Mouse (Mus musculus): ENCODE data around the gene Npy5r. TPM values are rescaled to one million over a fixed set of nuclear protein-coding genes. Genes with fewer than 3 reads are reported as not detected.

The Npy5r gene
- total RNA-seq (2018; cell fraction: chromatin; rRNA removed), result not detected
- total RNA-seq (2018; cell fraction: cytosol; rRNA removed), result not detected
- total RNA-seq (2018; cell fraction: nucleus; rRNA removed), result not detected
- not detected in 3 replicates for polyA plus RNA-seq (2018)

DNA sequence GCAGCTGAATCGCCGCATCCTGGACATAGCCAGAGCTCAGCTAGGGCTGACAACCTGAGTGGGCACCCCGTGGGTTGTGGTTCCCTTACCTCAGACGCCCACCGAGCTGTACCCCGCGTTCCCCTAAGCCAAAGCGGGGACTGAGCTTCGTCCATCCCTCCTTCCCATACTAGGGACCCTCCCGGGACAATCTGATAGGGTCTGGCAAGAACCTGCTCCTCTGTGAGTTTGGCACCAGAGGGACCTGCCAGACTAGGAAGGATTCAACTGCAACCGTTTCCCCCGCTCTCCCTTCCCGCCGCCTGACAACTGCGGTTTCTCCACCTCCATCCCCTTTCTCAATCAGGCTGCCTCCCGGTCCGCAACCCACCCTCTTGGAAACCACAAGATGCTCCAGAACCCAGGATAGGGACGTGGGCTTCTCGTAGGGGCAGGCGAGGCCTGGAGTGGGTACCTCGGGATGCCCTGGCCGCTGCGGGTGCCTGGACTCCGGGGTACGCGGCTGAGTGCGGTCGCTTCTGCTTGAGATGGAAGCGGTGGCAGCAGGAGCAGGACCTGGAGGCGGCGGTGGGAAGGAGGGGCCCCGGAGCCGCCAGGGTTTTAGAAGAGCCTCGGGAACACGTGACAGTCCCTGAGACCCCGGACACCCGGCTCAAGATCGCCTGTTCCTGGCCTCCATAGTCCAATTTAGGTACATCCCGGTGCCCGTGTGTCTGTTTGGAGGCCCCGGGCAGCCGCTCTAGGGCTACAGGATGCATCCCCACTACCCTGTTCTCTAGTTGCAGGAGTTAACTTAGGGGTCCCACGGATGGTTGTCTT is at the start of gene Npy5r:
Gene Npy5r (minus strand): TSS at position 618 of the 819 bp plus-strand sequence.
- Histone ChIP-seq H3K4me3 (ENCODE audit: inconsistent target) (no peak within 1 kb of the TSS), H3K79me2 (ENCODE audit: inconsistent target) (no peaks in the 10 kb centered on the region), H3K36me3 (ENCODE audit: inconsistent target) (no peaks in the 10 kb centered on the region), H3K27ac (no peak within 1 kb of the TSS)
- WGBS (ENCODE audit: missing documents), result 7% methylated on average over 43 of the region's 43 CpGs

DNA sequence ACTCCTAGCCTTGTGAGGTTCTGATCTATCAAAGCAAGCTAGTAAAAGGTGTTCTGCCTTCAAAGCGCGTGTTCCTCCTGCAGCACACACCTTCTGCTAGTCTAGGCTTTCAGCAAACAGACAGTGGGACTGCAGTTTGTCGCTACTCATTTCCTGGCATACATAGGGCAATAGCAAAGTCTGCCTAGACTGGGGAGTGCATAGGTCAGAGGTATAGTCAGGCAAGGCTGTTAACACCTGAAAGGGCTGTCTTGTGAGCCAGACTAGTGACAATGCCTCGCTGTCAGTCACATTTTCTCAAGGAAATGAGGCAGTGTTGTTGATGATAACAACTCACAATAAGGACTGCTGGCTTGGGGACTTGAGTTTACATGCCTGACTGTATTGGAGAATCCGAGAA is 44.0 kb upstream of the Npy5r start:
- no peak overlapping the region for H3K4me3 ChIP-seq (ENCODE audit: inconsistent target)
- WGBS (ENCODE audit: missing documents), result 48% methylated on average over 5 of the region's 5 CpGs
- no peaks in the 10 kb centered on the region for H3K79me2 ChIP-seq (ENCODE audit: inconsistent target)
- H3K27ac ChIP-seq, result no peak overlapping the region
- no peaks in the 10 kb centered on the region for H3K36me3 ChIP-seq (ENCODE audit: inconsistent target)

DNA sequence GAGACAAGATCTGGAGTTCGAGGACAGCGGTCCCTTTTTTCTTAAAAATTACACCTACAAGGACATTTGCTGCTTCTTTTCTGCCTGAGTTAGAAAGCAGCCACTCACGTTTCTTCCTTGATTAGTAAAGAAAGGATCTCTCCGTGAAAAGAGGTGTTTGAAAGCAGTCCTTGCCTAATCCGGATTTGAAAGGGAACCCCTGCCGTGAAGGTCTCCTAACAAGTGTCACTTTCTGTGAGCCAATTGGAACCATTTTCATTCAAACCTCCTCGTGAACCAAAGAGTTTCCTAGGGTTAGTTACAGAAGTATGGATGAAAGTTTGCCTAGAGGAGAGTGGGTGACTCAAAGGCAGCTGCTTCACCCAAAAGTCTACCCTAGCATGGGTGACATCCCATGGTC is 41.5 kb upstream of the Npy5r start:
- H3K36me3 ChIP-seq (ENCODE audit: inconsistent target), result no peaks in the 10 kb centered on the region
- 61% methylated on average over 7 of the region's 7 CpGs for WGBS (ENCODE audit: missing documents)
- no peak overlapping the region for H3K27ac ChIP-seq
- no peaks in the 10 kb centered on the region for H3K79me2 ChIP-seq (ENCODE audit: inconsistent target)
- H3K4me3 ChIP-seq (ENCODE audit: inconsistent target), result no peak overlapping the region

DNA sequence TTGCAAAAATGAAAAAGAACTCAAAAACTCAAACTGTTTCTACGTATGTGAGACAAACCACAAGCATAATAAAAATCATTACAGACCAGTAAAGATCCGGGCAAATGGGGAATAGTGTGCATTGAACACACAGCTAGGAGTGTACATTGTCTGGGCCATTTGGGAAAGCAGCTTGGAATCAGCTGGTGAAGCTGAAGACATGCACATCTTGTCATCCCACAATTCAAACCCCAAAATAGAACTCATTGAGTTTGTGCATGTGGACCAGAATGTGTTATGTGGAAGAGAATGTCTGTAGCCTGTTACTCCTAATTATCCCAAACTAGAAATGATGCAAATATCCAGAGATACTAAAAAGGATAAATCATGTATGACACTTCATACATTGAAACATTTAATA is 34.9 kb upstream of the Npy5r start:
- Histone ChIP-seq H3K27ac (no peak overlapping the region), H3K4me3 (ENCODE audit: inconsistent target) (no peak overlapping the region), H3K79me2 (ENCODE audit: inconsistent target) (no peaks in the 10 kb centered on the region), H3K36me3 (ENCODE audit: inconsistent target) (no peaks in the 10 kb centered on the region)
- WGBS (ENCODE audit: missing documents), result 76% methylated on average over 2 of the region's 2 CpGs

DNA sequence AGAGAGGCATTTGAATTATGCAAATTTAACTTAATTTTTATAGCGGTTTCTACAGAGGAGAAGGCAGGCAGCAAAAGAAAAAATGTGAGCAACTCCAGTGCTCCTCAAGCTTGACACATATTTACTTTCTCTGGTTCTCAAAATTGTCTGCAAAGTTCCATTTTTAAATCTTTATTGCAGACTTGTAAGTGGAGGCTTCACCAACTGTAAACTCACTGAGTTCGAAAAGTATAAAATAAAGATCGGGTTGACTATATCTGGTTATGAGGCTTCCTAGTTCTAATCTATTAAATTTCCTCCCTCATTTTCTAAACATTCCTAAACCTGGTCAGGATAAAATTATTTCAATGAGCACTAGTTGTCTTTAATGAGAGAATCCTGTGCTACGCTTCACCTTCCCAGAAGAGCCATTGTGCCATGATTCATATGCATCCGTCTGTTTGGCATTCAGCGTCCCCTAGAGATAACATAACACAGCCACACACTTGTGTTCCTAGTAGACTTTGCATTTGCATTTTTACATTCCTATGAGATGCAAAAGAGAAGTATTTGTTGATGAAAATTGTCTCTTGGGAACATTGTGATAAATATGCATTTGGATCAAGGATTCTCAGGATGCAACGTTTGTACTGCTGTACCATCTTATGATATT is 26.5 kb upstream of the Npy5r start:
- H3K4me3 ChIP-seq (ENCODE audit: inconsistent target), result no peak overlapping the region
- 92% methylated on average over 7 of the region's 7 CpGs for WGBS (ENCODE audit: missing documents)
- H3K36me3 ChIP-seq (ENCODE audit: inconsistent target), result no peaks in the 10 kb centered on the region
- H3K79me2 ChIP-seq (ENCODE audit: inconsistent target), result no peaks in the 10 kb centered on the region
- H3K27ac ChIP-seq, result no peak overlapping the region

DNA sequence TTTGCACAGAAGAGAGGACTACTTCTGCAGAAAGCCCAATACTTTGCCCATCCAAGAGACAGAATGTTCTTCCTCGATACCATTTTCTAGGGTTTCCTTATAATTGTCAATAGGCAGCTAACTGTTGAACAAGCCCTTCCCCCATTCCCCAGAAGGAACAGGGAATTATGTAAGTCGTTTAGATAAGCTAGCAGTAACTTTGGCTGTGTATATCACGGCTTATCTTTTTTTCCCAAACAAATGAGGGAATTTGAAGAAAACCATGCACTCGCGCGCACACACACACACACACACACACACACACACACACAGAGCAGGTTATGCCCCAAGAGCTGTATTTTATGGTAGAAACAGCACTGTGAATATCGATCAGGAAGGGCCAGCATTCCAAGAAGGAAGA is 10.9 kb upstream of the Npy5r start:
- WGBS (ENCODE audit: missing documents), result 46% methylated on average over 4 of the region's 7 CpGs

DNA sequence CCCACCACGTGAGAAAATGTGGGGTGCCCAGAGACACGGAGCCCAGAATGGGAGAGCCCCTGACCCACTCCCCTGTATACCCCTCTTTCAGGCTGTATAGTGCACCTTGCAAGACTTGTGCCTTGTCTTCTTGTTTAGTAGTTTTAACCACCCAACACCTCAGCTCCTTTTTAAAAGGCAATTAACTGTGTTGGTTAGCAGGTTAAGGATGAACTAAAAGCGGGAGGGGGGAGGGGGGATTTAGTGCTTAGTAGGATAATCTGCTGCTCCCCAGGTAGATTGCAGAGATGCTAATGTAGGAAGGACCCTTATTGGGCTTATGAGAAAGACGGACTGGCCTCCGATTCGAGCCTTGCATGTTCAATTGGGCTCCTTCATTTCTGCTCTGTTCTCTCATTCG is 10.1 kb upstream of the Npy5r start:
- H3K36me3 ChIP-seq (ENCODE audit: inconsistent target), result no peaks in the 10 kb centered on the region
- no peaks in the 10 kb centered on the region for H3K79me2 ChIP-seq (ENCODE audit: inconsistent target)
- H3K27ac ChIP-seq, result no peak overlapping the region
- 10% methylated on average over 7 of the region's 7 CpGs for WGBS (ENCODE audit: missing documents)
- H3K4me3 ChIP-seq (ENCODE audit: inconsistent target), result no peak overlapping the region

More for the DNA sequence above, 10.9 kb upstream of the Npy5r start:
- H3K27ac ChIP-seq, result no peak overlapping the region
- no peaks in the 10 kb centered on the region for H3K79me2 ChIP-seq (ENCODE audit: inconsistent target)
- no peak overlapping the region for H3K4me3 ChIP-seq (ENCODE audit: inconsistent target)
- no peaks in the 10 kb centered on the region for H3K36me3 ChIP-seq (ENCODE audit: inconsistent target)

DNA sequence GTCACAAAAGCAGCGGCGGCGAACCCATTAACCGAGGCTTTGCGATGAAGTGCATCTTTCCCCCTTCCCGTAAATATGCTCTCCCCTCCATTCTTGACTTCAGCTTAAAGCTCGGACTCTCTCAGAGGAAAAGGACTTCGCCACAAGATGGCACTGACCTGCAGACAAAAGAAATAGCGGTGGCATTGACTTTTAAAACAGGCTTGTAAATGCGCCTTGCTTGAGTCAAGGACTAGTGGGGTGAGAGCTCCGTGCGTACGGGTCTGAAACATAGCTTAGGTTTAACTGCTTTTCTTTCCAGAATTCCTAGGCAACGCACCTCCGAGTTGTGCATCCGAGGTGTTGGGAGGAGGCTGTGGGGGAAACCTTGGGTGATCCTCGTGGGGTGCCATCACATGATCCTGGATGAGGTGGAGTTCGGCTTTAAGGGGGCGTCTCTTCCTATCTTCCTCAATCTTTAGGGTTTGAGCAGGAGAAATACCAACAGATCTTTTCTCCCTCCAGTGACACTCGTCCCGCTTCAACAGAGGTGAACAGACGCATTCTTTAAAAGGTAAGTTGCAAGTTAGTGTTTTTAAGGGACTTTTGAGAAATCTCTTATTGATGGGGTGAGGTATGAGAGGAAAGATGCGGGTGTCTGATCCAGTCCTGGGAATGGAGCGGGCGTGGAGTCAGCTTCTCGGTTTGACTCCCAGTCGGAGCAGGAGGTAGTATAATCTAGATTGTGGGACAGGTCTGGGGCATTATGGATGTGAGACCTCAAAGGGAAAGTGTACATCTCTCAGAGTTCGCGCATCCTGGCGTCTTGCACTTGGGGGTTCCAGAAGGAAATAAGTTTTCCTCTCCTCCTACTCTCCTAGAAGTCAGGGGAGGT is 9.3 kb upstream of the Npy5r start, which contains the start of gene Npy1r:
Gene Npy1r (plus strand): TSS at position 223 of the 874 bp plus-strand sequence.
- Histone ChIP-seq H3K36me3 (ENCODE audit: inconsistent target) (no peaks in the 10 kb centered on the region), H3K4me3 (ENCODE audit: inconsistent target) (no peak within 1 kb of the TSS), H3K27ac (no peak within 1 kb of the TSS), H3K79me2 (ENCODE audit: inconsistent target) (no peaks in the 10 kb centered on the region)
- 4% methylated on average over 30 of the region's 30 CpGs for WGBS (ENCODE audit: missing documents)

DNA sequence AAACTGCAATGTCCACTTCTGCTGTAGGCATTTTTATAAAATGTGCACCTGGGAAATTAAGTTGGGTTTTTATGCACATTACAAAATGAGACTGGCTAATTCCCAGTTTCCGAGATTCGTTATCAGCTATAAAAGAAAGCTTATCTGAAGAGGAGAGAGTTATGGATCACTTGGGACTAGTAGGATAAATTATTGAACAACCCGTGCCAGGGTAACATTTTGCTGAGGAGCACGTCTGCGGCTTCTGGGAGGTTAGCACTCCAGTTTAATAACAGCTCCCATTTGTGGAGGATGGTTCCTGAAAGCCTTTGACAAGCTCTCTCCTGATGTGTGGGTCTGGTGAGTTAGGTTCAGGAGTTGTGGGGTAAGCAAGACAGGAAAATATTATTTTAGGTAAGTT is 2.5 kb upstream of the Npy5r start:
- no peaks in the 10 kb centered on the region for H3K36me3 ChIP-seq (ENCODE audit: inconsistent target)
- no peak overlapping the region for H3K27ac ChIP-seq
- 86% methylated on average over 5 of the region's 5 CpGs for WGBS (ENCODE audit: missing documents)
- H3K79me2 ChIP-seq (ENCODE audit: inconsistent target), result no peaks in the 10 kb centered on the region
- no peak overlapping the region for H3K4me3 ChIP-seq (ENCODE audit: inconsistent target)

DNA sequence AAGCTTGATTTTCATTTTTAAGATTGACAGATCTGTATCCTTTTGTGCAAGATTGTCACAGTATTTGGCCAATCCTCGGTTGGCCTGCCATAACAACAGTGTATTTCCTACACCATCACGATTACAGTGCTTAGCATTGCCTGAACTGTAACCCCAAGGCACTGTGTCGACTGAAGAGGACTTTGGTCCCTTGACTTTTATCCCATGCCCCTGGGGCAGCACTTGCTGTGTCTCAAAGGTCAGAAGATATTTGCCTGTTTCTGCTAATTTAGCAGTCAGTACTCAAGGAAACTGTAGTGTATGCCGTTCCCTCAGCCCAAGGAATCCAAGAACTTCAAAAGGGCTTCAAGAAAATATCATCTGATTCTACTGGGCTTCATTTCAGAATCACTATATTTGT is 871 bp upstream of the Npy5r start:
- Histone ChIP-seq H3K36me3 (ENCODE audit: inconsistent target) (no peaks in the 10 kb centered on the region), H3K79me2 (ENCODE audit: inconsistent target) (no peaks in the 10 kb centered on the region), H3K4me3 (ENCODE audit: inconsistent target) (no peak overlapping the region), H3K27ac (no peak overlapping the region)
- 65% methylated on average over 4 of the region's 4 CpGs for WGBS (ENCODE audit: missing documents)

DNA sequence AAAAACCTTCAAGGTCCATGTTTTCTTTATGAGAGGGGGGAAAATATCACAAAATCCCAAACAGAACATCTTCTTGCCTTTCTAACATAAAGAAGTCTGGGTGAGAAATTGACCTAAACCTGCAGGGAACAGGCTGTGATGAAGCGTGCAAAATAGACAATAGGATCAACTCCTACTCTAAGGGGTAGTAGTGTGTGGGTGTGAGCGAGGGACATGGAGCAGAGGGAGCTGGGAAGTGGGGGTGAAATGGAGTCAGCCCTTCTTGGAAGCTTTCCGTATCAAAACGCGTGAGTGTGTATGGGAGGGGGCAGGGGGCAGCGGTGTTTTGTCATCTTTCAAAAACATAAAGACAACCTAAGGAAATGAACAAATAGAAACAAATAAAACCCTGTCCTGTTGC is 467 bp upstream of the Npy5r start:
- no peak overlapping the region for H3K4me3 ChIP-seq (ENCODE audit: inconsistent target)
- H3K36me3 ChIP-seq (ENCODE audit: inconsistent target), result no peaks in the 10 kb centered on the region
- H3K27ac ChIP-seq, result no peak overlapping the region
- H3K79me2 ChIP-seq (ENCODE audit: inconsistent target), result no peaks in the 10 kb centered on the region
- WGBS (ENCODE audit: missing documents), result 48% methylated on average over 6 of the region's 6 CpGs

DNA sequence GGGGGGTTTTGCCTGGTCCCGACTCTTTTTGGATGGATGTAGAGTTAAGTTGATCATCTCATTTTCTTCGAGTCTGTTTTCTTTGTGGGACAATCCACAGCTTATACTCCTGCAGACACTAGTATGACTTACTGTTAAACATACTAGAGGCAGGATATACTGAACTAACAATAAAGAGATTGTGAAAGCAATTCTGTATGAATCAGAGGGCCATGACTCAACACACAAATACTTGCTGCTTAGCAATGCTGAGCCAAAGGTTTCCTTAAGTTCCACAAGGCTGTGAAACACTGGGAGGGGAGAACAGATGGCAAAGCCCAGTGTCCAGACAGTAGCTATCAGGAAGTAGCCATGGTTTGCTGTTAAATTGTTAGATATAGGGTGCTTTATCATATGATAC is 6.7 kb downstream of the Npy5r start:
- Histone ChIP-seq H3K4me3 (ENCODE audit: inconsistent target) (no peak overlapping the region), H3K27ac (no peak overlapping the region), H3K79me2 (ENCODE audit: inconsistent target) (no peaks in the 10 kb centered on the region), H3K36me3 (ENCODE audit: inconsistent target) (no peaks in the 10 kb centered on the region)
- 75% methylated on average over 2 of the region's 2 CpGs for WGBS (ENCODE audit: missing documents)

DNA sequence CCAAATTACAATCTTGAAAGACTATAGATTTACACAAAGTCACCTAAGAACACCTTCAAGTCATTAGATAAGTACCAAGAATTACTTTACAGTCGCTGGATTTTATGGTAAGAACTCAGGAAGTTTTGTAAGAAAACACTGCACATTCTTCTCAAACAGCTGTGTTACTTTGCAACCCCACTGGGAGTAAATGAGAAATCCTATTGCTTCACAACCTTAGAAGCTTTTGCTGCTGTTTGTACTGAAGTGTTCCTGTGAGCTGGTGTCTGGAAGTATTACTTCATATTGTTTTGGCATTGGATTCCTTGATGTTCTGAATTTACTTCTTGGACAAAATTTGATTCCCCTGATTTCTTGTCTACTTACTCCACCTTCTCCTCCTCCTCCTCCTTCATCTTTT is 57.2 kb downstream of the Npy5r start:
- 58% methylated on average over 1 of the region's 1 CpGs for WGBS (ENCODE audit: missing documents)
- no peaks in the 10 kb centered on the region for H3K79me2 ChIP-seq (ENCODE audit: inconsistent target)
- no peak overlapping the region for H3K4me3 ChIP-seq (ENCODE audit: inconsistent target)
- H3K27ac ChIP-seq, result no peak overlapping the region
- no peaks in the 10 kb centered on the region for H3K36me3 ChIP-seq (ENCODE audit: inconsistent target)
